24 mouse cellular contexts compared by ENCODE assay signal in the genomic region with DNA sequence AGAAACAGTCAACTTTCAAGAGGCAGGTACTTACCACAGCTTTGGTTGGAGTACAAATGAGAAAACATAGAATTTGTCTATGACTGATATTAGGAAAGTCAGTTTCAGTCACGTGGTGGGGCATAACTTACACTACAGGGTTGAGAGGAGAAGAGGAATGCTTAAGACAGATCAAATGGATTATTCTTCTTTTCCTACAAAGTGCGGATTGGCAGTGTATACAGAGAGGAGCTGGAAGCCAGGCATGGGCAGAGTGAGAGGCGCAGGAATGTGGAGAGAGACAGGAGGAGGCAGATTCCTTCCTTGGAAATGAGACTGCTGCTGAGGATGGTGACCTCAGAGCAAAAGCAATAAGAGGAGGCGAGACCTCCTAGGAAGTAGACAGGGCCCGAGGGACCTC.
"Had no signal": no experiment of that assay in that cellular context is flagged by ENCODE, and none has a peak within 500 bp of the region (broad histone marks: within the 10 kb centered on the region; RNA-seq: fewer than 3 reads in every experiment).

No protein-coding gene starts in this region.

- H3K27me3 ChIP-seq: heart, embryonic 13.5 days; heart, embryonic 15.5 days; hindbrain, embryonic 13.5 days; hindbrain, embryonic 15.5 days; kidney, embryonic 15.5 days; limb, embryonic 13.5 days; limb, embryonic 15.5 days; liver, embryonic 12.5 days had no signal

- H3K36me3 ChIP-seq: heart, embryonic 13.5 days; heart, embryonic 15.5 days; hindbrain, embryonic 13.5 days; hindbrain, embryonic 15.5 days; kidney, embryonic 15.5 days; limb, embryonic 13.5 days; limb, embryonic 15.5 days; liver, embryonic 12.5 days had no signal

- H3K27ac ChIP-seq: heart, adult 2 months; heart, embryonic 13.5 days; heart, embryonic 15.5 days; hindbrain, embryonic 13.5 days; hindbrain, embryonic 15.5 days; hindbrain, postnatal 0 days; kidney, embryonic 15.5 days; left cerebral cortex, adult 2 months; limb, embryonic 13.5 days; limb, embryonic 15.5 days; liver, embryonic 12.5 days; liver, embryonic 14.5 days had no signal

- H3K4me1 ChIP-seq: kidney, embryonic 15.5 days; liver, embryonic 12.5 days had no signal

- DNase-seq: forebrain, postnatal 0 days; gastrocnemius, postnatal 14 days; gastrocnemius, postnatal 36 days; heart, adult 2 months; heart, postnatal 14 days; heart, postnatal 36 days; kidney, adult 18-20 months; kidney, adult 8-10 months; kidney, postnatal 10 days; kidney, postnatal 25 days; left cerebral cortex, postnatal 4 days had no signal

- ATAC-seq: forebrain, postnatal 0 days; hindbrain, postnatal 0 days; intestine, embryonic 16.5 days; liver, embryonic 12.5 days had no signal

- H3K4me2 ChIP-seq: heart, embryonic 11.5 days; heart, embryonic 13.5 days; heart, embryonic 15.5 days; hindbrain, embryonic 13.5 days; hindbrain, embryonic 15.5 days; kidney, embryonic 15.5 days; limb, embryonic 13.5 days; limb, embryonic 15.5 days; liver, embryonic 12.5 days had no signal

- H3K4me3 ChIP-seq: heart, adult 2 months; heart, embryonic 13.5 days; heart, embryonic 15.5 days; hindbrain, embryonic 13.5 days; hindbrain, embryonic 15.5 days; kidney, embryonic 15.5 days; left cerebral cortex, adult 2 months; limb, embryonic 13.5 days; limb, embryonic 15.5 days; liver, embryonic 12.5 days had no signal

- H3K9ac ChIP-seq: forebrain, postnatal 0 days; heart, embryonic 13.5 days; heart, embryonic 15.5 days; hindbrain, embryonic 13.5 days; hindbrain, embryonic 15.5 days; kidney, embryonic 15.5 days; limb, embryonic 13.5 days; limb, embryonic 15.5 days; liver, embryonic 12.5 days; liver, embryonic 14.5 days had no signal

- H3K9me3 ChIP-seq: heart, embryonic 13.5 days; heart, embryonic 15.5 days; hindbrain, embryonic 13.5 days; hindbrain, embryonic 15.5 days; kidney, embryonic 15.5 days; limb, embryonic 13.5 days; limb, embryonic 15.5 days; liver, embryonic 12.5 days had no signal
